Mouse (Mus musculus) embryonic facial prominence, embryonic 14.5 days (tissue): ENCODE results near the gene Gpr183. TPM values are rescaled to one million over a fixed set of nuclear protein-coding genes. Genes with fewer than 3 reads are reported as not detected.

Source experiments
- ATAC-seq: fragments of 200-750 bp; cut with Nextera tagmentation; 2 replicates; pipeline ENCODE4 v1.8.0; 2017; ENCODE audit warnings: low read depth, moderate number of reproducible peaks, moderate TSS enrichment
- DNase-seq: peaks from one replicate; pipeline ENCODE4 v3.0.0-alpha.2; 2015; ENCODE audit warnings: low spot score
- H3K27ac ChIP-seq: fragments of 300-500 bp; sonication (generic); replicated peaks from 2 replicates; pipeline ENCODE4 v1.5.1; 2014; ENCODE audit warnings: low read depth, mild to moderate bottlenecking, low read length, moderate library complexity
- H3K27me3 ChIP-seq: fragments of 300-500 bp; sonication (generic); replicated peaks from 2 replicates; pipeline ENCODE4 v1.6.1; 2014; ENCODE audit warnings: low read length; ENCODE audit not compliant: control insufficient read depth, insufficient read depth
- H3K36me3 ChIP-seq: fragments of 300-500 bp; sonication (generic); 2 replicates; pipeline ENCODE4 v1.6.1; 2014; ENCODE audit warnings: low read length, mixed read lengths; ENCODE audit not compliant: control insufficient read depth, insufficient read depth
- H3K4me1 ChIP-seq: fragments of 300-500 bp; sonication (generic); 2 replicates; pipeline ENCODE4 v1.6.1; 2014; ENCODE audit warnings: antibody characterized with exemption, low read length; ENCODE audit not compliant: control insufficient read depth, insufficient read depth
- H3K4me2 ChIP-seq: fragments of 300-500 bp; sonication (generic); 2 replicates; pipeline ENCODE4 v1.6.1; 2014; ENCODE audit warnings: low read depth, mild to moderate bottlenecking, low read length, moderate library complexity, mixed read lengths
- H3K4me3 ChIP-seq: fragments of 300-500 bp; sonication (generic); 2 replicates; pipeline ENCODE4 v1.5.1; 2014; ENCODE audit warnings: low read depth, mild to moderate bottlenecking, low read length
- H3K9ac ChIP-seq: fragments of 300-500 bp; sonication (generic); 2 replicates; pipeline ENCODE4 v1.6.1; 2014; ENCODE audit warnings: low read depth, mild to moderate bottlenecking, low read length, moderate library complexity, mixed read lengths
- H3K9me3 ChIP-seq: fragments of 300-500 bp; sonication (generic); 2 replicates; pipeline ENCODE4 v1.6.1; 2016; ENCODE audit warnings: low read length; ENCODE audit not compliant: control insufficient read depth
- WGBS: fragments of 180-500 bp; shearing (Covaris S2); extraction: QIAGEN DNeasy Blood & Tissue Kit; methylation state at CpG from one replicate; pipeline ENCODE4 v1.1.7; 2014; 5-methylcytosine and 5-hydroxymethylcytosine counted together
- polyA plus RNA-seq: library from polyadenylated mRNA; unstranded; fragments of >200 nt; fragmentation: Nextera tagmentation; extraction: Ambion mirVana; gene quantifications from 2 replicates; pipeline ENCODE4 v1.2.1, GENCODE M21; 2014

Gene Gpr183
- polyA plus RNA-seq, 1 experiment from 2014 or later = 3.5 TPM

GRCm38 (mm10) chr14:121962128-121962890, 2.7 kb downstream of the Gpr183 start:
- ATAC-seq (0 out of 2 replicates have a peak, but pooled peaks have one; percentile 30), DNase-seq (no peak)
- Histone ChIP-seq H3K9me3 (no peaks in the 10 kb centered on the region), H3K4me2 (no peak overlapping the region), H3K4me1 (no peaks in the 10 kb centered on the region), H3K36me3 (no peaks in the 10 kb centered on the region), H3K4me3 (no peak overlapping the region), H3K9ac (no peak overlapping the region), H3K27ac (0 out of 2 replicates have a peak overlapping the region, but pooled peaks have one; percentile 13), H3K27me3 (no peaks in the 10 kb centered on the region)
- WGBS = 77% methylated on average over 14 of the region's 14 CpGs

- whole genome bisulfite sequencing = 75% methylated on average over 12 of the region's 12 CpGs
- Histone ChIP-seq H3K9me3 (no peaks in the 10 kb centered on the region), H3K27me3 (no peaks in the 10 kb centered on the region), H3K4me3 (no peak overlapping the region), H3K36me3 (no peaks in the 10 kb centered on the region), H3K4me2 (no peak overlapping the region), H3K27ac (no peak overlapping the region), H3K4me1 (no peaks in the 10 kb centered on the region), H3K9ac (no peak overlapping the region)
- ATAC-seq (no peak), DNase-seq (no peak)
Observed at GRCm38 (mm10) chr14:121961496-121962127, 3.4 kb downstream of the Gpr183 start.

- Histone ChIP-seq H3K27me3 (no peaks in the 10 kb centered on the region), H3K4me1 (no peaks in the 10 kb centered on the region), H3K36me3 (no peaks in the 10 kb centered on the region), H3K27ac (no peak overlapping the region), H3K9ac (no peak overlapping the region), H3K4me2 (no peak overlapping the region), H3K9me3 (no peaks in the 10 kb centered on the region), H3K4me3 (no peak overlapping the region)
- ATAC-seq = no peak
- DNase-seq = no peak
- WGBS = 74% methylated on average over 6 of the region's 6 CpGs
Observed at GRCm38 (mm10) chr14:121960997-121961396, 4.0 kb downstream of the Gpr183 start.

- no peaks in the 10 kb centered on the region for H3K4me1 ChIP-seq
- ATAC-seq (no peak), DNase-seq (no peak)
- H3K27me3 ChIP-seq = no peaks in the 10 kb centered on the region
- no peak overlapping the region for H3K27ac ChIP-seq
- H3K4me2 ChIP-seq = no peak overlapping the region
- no peaks in the 10 kb centered on the region for H3K36me3 ChIP-seq
- no peak overlapping the region for H3K9ac ChIP-seq
- H3K9me3 ChIP-seq = no peaks in the 10 kb centered on the region
- no peak overlapping the region for H3K4me3 ChIP-seq
- 80% methylated on average over 2 of the region's 2 CpGs for WGBS
Observed at GRCm38 (mm10) chr14:121960531-121960930, 4.5 kb downstream of the Gpr183 start.

GRCm38 (mm10) chr14:121960031-121960430, 5.0 kb downstream of the Gpr183 start:
- H3K27ac ChIP-seq = no peak overlapping the region
- 85% methylated on average over 4 of the region's 4 CpGs for WGBS

GRCm38 (mm10) chr14:121959538-121959980, 5.4 kb downstream of the Gpr183 start:
- ATAC-seq = no peak
- Histone ChIP-seq H3K9ac (no peak overlapping the region), H3K4me1 (no peaks in the 10 kb centered on the region; the same call in 1 of the 2 replicates), H3K27me3 (no peaks in the 10 kb centered on the region), H3K4me3 (no peak overlapping the region), H3K9me3 (no peaks in the 10 kb centered on the region), H3K36me3 (0 out of 2 replicates have a peak, but pooled peaks cover 1% of the 10 kb centered on the region), H3K4me2 (no peak overlapping the region), H3K27ac (no peak overlapping the region)
- 92% methylated on average over 3 of the region's 3 CpGs for WGBS
- no peak for DNase-seq

More at GRCm38 (mm10) chr14:121960031-121960430, 5.0 kb downstream of the Gpr183 start:
- H3K4me1 ChIP-seq = no peaks in the 10 kb centered on the region; the same call in 1 of the 2 replicates
- no peak overlapping the region for H3K9ac ChIP-seq
- H3K4me3 ChIP-seq = no peak overlapping the region
- H3K36me3 ChIP-seq = no peaks in the 10 kb centered on the region
- DNase-seq (no peak), ATAC-seq (no peak)
- no peak overlapping the region for H3K4me2 ChIP-seq
- no peaks in the 10 kb centered on the region for H3K27me3 ChIP-seq
- H3K9me3 ChIP-seq = no peaks in the 10 kb centered on the region

GRCm38 (mm10) chr14:121958751-121959537, 6.1 kb downstream of the Gpr183 start:
- 0 out of 2 replicates have a peak, but pooled peaks cover 7% of the 10 kb centered on the region for H3K36me3 ChIP-seq
- DNase-seq (no peak), ATAC-seq (no peak; the same call in 1 of the 2 replicates)
- WGBS = 80% methylated on average over 10 of the region's 10 CpGs
- H3K27me3 ChIP-seq = no peaks in the 10 kb centered on the region
- no peak overlapping the region for H3K27ac ChIP-seq
- no peak overlapping the region for H3K9ac ChIP-seq
- H3K4me1 ChIP-seq = no peaks in the 10 kb centered on the region; the same call in 1 of the 2 replicates
- H3K4me3 ChIP-seq = no peak overlapping the region
- H3K9me3 ChIP-seq = no peaks in the 10 kb centered on the region
- no peak overlapping the region for H3K4me2 ChIP-seq

- Histone ChIP-seq H3K4me1 (no peaks in the 10 kb centered on the region; the same call in 1 of the 2 replicates), H3K36me3 (0 out of 2 replicates have a peak, but pooled peaks cover 7% of the 10 kb centered on the region), H3K4me3 (no peak overlapping the region), H3K9ac (no peak overlapping the region), H3K27ac (no peak overlapping the region), H3K9me3 (no peaks in the 10 kb centered on the region), H3K27me3 (no peaks in the 10 kb centered on the region), H3K4me2 (no peak overlapping the region)
- ATAC-seq = no peak
- 75% methylated on average over 3 of the region's 3 CpGs for WGBS
- DNase-seq = no peak
Observed at GRCm38 (mm10) chr14:121958041-121958750, 6.8 kb downstream of the Gpr183 start.
